13 mouse cellular contexts compared by ENCODE assay signal in genomic region chr1:56750693-56751092, GRCm38 (mm10).
"Had no signal": no experiment of that assay in that cellular context is flagged by ENCODE, and none has a peak within 500 bp of the region (broad histone marks: within the 10 kb centered on the region; RNA-seq: fewer than 3 reads in every experiment).

No protein-coding gene starts in this region.

- ATAC-seq: midbrain, embryonic 13.5 days; midbrain, embryonic 15.5 days had no signal

- H3K4me3 ChIP-seq: midbrain, embryonic 13.5 days; midbrain, embryonic 15.5 days; neural tube, embryonic 12.5 days; stomach, embryonic 15.5 days had no signal

- H3K9me3 ChIP-seq: midbrain, embryonic 13.5 days; midbrain, embryonic 15.5 days; neural tube, embryonic 12.5 days; stomach, embryonic 15.5 days had no signal

- H3K27ac ChIP-seq: liver, embryonic 14.5 days; midbrain, embryonic 13.5 days; midbrain, embryonic 15.5 days; neural tube, embryonic 12.5 days; stomach, embryonic 15.5 days; stomach, postnatal 0 days had no signal

- H3K36me3 ChIP-seq: midbrain, embryonic 13.5 days; midbrain, embryonic 15.5 days; neural tube, embryonic 12.5 days; stomach, embryonic 15.5 days had no signal

- DNase-seq: lung, adult 18-20 months; lung, embryonic 14.5 days; lung, postnatal 10 days; lung, postnatal 4 days; thymus, adult 18-20 months; thymus, postnatal 14 days; thymus, postnatal 36 days had no signal

- H3K4me1 ChIP-seq: midbrain, embryonic 13.5 days; midbrain, embryonic 15.5 days; neural tube, embryonic 12.5 days; stomach, embryonic 15.5 days had no signal

- H3K27me3 ChIP-seq: midbrain, embryonic 13.5 days; midbrain, embryonic 15.5 days; neural tube, embryonic 12.5 days; stomach, embryonic 15.5 days had no signal
